Mouse (Mus musculus) midbrain, embryonic 16.5 days (tissue): ENCODE measurements around the gene Myl10. TPM values are rescaled to one million over a fixed set of nuclear protein-coding genes. Genes with fewer than 3 reads are reported as not detected.

Source experiments
- ATAC-seq: fragments of 200-750 bp; cut with Nextera tagmentation; 2 replicates; pipeline ENCODE4 v1.8.0; 2017; ENCODE audit warnings: moderate TSS enrichment
- H3K27ac ChIP-seq: fragments of 300-500 bp; sonication (generic); 2 replicates; pipeline ENCODE4 v1.5.1; 2014; ENCODE audit warnings: mild to moderate bottlenecking, low read length, mixed read lengths
- H3K27me3 ChIP-seq: fragments of 300-500 bp; sonication (generic); 2 replicates; pipeline ENCODE4 v1.6.1; 2014; ENCODE audit warnings: low read depth, low read length, mixed read lengths; ENCODE audit not compliant: control insufficient read depth, insufficient read depth
- H3K36me3 ChIP-seq: fragments of 300-500 bp; sonication (generic); 2 replicates; pipeline ENCODE4 v1.6.1; 2014; ENCODE audit warnings: mild to moderate bottlenecking, low read length, moderate library complexity, mixed read lengths; ENCODE audit not compliant: control insufficient read depth, insufficient read depth
- H3K4me1 ChIP-seq: fragments of 300-500 bp; sonication (generic); 2 replicates; pipeline ENCODE4 v1.6.1; 2014; ENCODE audit warnings: mild to moderate bottlenecking, low read length, mixed read lengths; ENCODE audit not compliant: control insufficient read depth, insufficient read depth
- H3K4me2 ChIP-seq: fragments of 300-500 bp; sonication (generic); 2 replicates; pipeline ENCODE4 v1.6.1; 2014; ENCODE audit warnings: mild to moderate bottlenecking, low read length, mixed read lengths
- H3K4me3 ChIP-seq: fragments of 300-500 bp; sonication (generic); 2 replicates; pipeline ENCODE4 v1.5.1; 2014; ENCODE audit warnings: low read depth, mild to moderate bottlenecking, low read length, moderate library complexity, mixed read lengths
- H3K9ac ChIP-seq: fragments of 300-500 bp; sonication (generic); 2 replicates; pipeline ENCODE4 v1.6.1; 2014; ENCODE audit warnings: low read depth, low read length, mixed read lengths
- H3K9me3 ChIP-seq: fragments of 300-500 bp; sonication (generic); replicated peaks from 2 replicates; pipeline ENCODE4 v1.6.1; 2014; ENCODE audit warnings: mild to moderate bottlenecking, low read length, mixed read lengths; ENCODE audit not compliant: control insufficient read depth, poor library complexity, severe bottlenecking
- WGBS: fragments of 180-500 bp; shearing (Covaris S2); extraction: QIAGEN DNeasy Blood & Tissue Kit; methylation state at CpG from one replicate; pipeline ENCODE4 v1.1.7; 2014; 5-methylcytosine and 5-hydroxymethylcytosine counted together
- polyA plus RNA-seq: library from polyadenylated mRNA; unstranded; fragments of >200 nt; fragmentation: Nextera tagmentation; extraction: Ambion mirVana; gene quantifications from 2 replicates; pipeline ENCODE4 v1.2.1, GENCODE M21; 2015

The Myl10 gene
- polyA plus RNA-seq, 1 experiment from 2014 or later = not detected

DNA sequence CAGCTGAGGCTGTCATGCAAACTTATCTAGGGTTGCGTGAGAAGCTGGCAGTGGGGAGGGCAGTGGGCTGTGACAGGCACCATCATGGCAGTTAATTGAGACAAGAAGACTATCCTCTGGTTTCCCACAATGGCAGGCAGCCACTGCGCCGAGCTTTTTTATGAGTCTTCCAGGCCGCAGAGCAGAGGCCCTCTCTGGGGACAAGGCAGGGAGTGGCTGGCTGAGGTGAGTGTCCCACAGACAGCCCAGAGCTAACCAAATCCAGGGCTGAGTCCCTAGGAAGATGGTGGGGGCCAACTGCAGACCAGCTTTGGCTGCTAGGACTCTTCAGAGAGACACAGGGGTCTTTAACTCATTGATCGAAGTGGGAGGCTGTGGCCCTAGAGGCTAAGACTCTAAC, 3.6 kb downstream of the Myl10 start:
- Histone ChIP-seq H3K4me2 (no peak overlapping the region), H3K4me1 (no peaks in the 10 kb centered on the region), H3K4me3 (no peak overlapping the region), H3K27ac (no peak overlapping the region), H3K9ac (no peak overlapping the region), H3K27me3 (no peaks in the 10 kb centered on the region), H3K36me3 (no peaks in the 10 kb centered on the region), H3K9me3 (no peaks in the 10 kb centered on the region)
- 89% methylated on average over 5 of the region's 5 CpGs for WGBS
- no peak for ATAC-seq

DNA sequence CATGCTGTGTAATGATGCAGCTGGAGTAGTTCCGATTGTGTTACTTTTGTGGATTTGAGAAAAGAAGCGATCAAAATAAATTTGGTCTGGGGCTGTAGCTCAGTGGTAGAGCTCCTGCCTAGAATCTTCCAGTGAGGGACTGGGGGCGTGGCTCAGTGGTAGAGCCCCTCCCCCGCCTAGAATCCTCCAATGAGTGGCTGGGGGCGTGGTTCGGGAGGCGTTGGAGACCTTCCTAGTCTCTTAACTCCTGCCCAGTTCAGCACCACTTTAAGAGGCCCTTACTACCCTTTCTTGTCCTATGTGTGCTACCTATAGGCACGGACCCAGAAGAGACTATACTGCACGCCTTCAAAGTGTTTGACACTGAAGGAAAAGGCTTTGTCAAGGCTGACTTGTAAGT, 4.7 kb downstream of the Myl10 start:
- Histone ChIP-seq H3K4me3 (no peak overlapping the region), H3K9me3 (no peaks in the 10 kb centered on the region), H3K27me3 (no peaks in the 10 kb centered on the region), H3K9ac (no peak overlapping the region), H3K36me3 (no peaks in the 10 kb centered on the region), H3K27ac (no peak overlapping the region), H3K4me1 (no peaks in the 10 kb centered on the region), H3K4me2 (no peak overlapping the region)
- 84% methylated on average over 9 of the region's 9 CpGs for WGBS
- ATAC-seq = no peak

DNA sequence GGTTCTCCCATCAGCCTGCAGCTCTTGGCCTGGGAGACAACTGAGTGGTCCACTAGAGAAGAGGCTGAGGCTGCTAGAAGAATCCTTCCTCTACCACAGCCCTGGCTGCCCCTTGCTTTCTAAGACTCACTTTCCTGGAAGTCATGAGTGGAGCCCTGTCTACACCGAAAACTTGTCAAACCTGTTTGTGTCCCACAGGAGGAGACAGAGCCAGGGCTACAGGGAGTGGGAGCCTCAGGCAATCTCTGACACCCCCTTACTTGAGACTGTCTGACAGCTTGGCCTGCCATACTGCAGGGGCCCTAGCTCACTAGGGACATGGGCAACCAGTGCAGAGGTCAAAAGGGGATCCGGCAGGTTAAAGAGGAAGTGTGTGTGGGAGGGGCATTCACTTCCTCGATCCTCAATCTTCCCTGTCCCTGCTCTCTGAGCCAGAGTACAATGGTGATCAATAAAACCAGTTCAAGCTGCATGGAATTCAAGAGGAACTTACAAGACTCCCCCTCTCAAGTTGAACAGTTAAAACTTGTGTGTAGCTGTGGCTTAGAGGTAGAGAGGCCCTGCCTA, 9.3 kb downstream of the Myl10 start:
- Histone ChIP-seq H3K27ac (no peak overlapping the region), H3K36me3 (no peaks in the 10 kb centered on the region), H3K9ac (no peak overlapping the region), H3K4me2 (no peak overlapping the region), H3K27me3 (no peaks in the 10 kb centered on the region), H3K9me3 (no peaks in the 10 kb centered on the region; the same call in 1 of the 2 replicates), H3K4me3 (no peak overlapping the region), H3K4me1 (no peaks in the 10 kb centered on the region)
- 90% methylated on average over 3 of the region's 3 CpGs for WGBS
- ATAC-seq = no peak

DNA sequence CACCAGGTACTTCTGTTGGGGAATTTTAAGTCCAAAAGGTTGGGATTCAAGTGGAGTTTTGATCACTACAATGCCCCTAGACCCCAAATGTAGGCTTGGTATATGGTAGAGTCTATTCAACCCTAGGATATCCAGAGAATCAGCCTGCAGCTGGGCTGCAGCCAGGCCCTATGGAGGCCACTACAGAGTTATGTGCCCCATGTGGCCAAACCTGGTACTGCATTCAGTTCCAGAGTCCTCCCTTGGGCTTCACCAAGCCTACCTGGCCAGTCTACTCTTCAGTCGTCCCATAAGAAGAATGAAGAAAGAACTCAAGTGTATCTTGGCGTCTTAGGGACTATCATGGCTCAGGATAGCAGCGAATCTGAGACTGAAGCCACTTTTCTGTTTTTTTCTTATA, 10.8 kb downstream of the Myl10 start:
- WGBS = 54% methylated on average over 3 of the region's 3 CpGs
- H3K27ac ChIP-seq = no peak overlapping the region
- H3K4me3 ChIP-seq = no peak overlapping the region
- H3K36me3 ChIP-seq = no peaks in the 10 kb centered on the region
- no peak overlapping the region for H3K4me2 ChIP-seq
- no peaks in the 10 kb centered on the region for H3K27me3 ChIP-seq
- ATAC-seq = no peak
- H3K9me3 ChIP-seq = no peaks in the 10 kb centered on the region; the same call in 1 of the 2 replicates
- H3K9ac ChIP-seq = no peak overlapping the region
- H3K4me1 ChIP-seq = no peaks in the 10 kb centered on the region

DNA sequence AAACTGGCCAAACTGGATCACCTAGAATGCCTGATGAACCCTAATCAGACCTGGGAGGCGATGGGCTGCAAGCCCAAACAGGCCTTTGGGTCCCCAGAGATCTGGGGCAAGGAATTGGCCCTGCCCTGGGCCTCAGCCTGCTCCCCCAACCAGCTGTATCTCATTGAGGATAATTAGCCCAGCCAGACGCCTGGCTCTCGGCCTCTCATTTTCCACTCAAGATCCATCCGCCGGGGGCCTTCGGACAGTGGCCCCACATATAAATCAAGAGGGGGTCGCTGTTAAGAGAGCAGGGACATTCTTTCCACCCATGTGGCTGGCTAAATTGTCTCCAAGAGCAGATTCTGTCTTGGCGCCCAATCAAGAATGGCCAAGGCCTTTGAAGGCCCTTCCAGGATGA, 11.2 kb downstream of the Myl10 start:
- no peaks in the 10 kb centered on the region for H3K4me1 ChIP-seq
- no peak overlapping the region for H3K27ac ChIP-seq
- no peaks in the 10 kb centered on the region; the same call in 1 of the 2 replicates for H3K9me3 ChIP-seq
- no peak overlapping the region for H3K4me2 ChIP-seq
- no peak for ATAC-seq
- no peaks in the 10 kb centered on the region for H3K36me3 ChIP-seq
- 86% methylated on average over 8 of the region's 8 CpGs for WGBS
- H3K4me3 ChIP-seq = no peak overlapping the region
- no peak overlapping the region for H3K9ac ChIP-seq
- H3K27me3 ChIP-seq = no peaks in the 10 kb centered on the region

DNA sequence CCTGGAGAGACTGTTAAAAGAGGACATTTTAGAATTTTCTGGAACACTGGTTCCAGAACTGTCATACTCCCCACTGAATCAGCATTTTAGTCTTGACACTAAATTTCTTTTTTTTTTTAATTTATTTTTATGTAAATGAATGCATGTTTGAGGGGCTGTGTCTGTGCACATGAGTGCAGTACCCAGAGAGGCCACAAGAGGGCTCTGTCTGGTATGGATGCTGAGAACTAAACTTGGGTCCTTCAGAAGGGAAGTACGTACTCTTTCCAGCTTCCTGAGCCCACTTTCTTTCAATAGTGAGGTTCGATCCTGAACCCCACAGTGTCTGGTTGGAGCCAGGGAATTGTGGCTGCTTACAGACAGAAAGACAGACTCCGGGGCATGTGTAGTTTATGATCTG, 12.6 kb downstream of the Myl10 start:
- H3K4me2 ChIP-seq = no peak overlapping the region
- H3K27ac ChIP-seq = no peak overlapping the region
- no peaks in the 10 kb centered on the region for H3K4me1 ChIP-seq
- no peaks in the 10 kb centered on the region for H3K36me3 ChIP-seq
- 95% methylated on average over 3 of the region's 3 CpGs for WGBS
- no peaks in the 10 kb centered on the region for H3K27me3 ChIP-seq
- no peak overlapping the region for H3K9ac ChIP-seq
- ATAC-seq = no peak
- H3K4me3 ChIP-seq = no peak overlapping the region
- no peaks in the 10 kb centered on the region; the same call in 1 of the 2 replicates for H3K9me3 ChIP-seq

DNA sequence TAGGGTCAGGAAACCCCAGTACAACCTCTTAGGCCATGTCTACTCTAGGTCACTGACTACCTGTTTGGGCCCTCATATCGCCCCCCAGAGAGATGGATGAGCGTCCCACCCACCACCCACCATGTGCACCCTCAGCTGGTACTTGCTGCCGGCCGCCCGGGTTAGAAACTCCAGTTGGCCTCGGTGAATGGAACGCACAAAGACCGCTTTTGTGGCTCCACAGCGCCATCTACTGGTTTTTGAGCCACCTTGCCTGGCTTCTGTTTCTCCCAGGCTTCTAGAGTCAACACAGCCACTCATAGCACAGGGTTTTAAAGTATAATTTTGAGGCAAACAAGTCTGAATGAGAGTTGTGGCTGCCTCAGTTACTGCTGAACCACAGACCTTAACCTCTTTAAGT, 13.9 kb downstream of the Myl10 start:
- Histone ChIP-seq H3K27me3 (no peaks in the 10 kb centered on the region), H3K4me1 (no peaks in the 10 kb centered on the region), H3K4me2 (no peak overlapping the region), H3K9me3 (no peaks in the 10 kb centered on the region; the same call in 1 of the 2 replicates), H3K9ac (no peak overlapping the region), H3K4me3 (no peak overlapping the region), H3K27ac (no peak overlapping the region), H3K36me3 (no peaks in the 10 kb centered on the region)
- no peak for ATAC-seq
- WGBS = 2% methylated on average over 9 of the region's 9 CpGs

DNA sequence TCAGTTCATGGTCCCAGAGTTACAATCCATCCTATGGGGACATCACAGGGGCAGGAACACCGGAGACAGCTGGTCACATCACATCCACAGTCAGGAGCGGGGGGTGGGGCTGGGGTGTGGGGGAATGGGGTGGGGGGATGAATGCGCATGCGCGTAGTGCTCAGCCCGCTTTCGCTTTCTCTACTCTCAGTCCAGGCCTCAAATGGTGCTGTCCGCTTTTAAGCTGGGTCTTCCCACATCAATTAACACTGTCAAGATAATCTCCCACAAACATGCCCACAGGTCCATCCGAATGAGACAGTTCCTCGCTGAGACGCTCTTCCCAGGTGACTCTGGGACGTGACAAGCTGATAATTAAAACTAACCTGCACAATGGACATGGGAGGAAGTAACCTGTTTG, 15.2 kb downstream of the Myl10 start:
- Histone ChIP-seq H3K36me3 (no peaks in the 10 kb centered on the region), H3K4me1 (no peaks in the 10 kb centered on the region), H3K4me2 (no peak overlapping the region), H3K9ac (no peak overlapping the region), H3K27ac (no peak overlapping the region), H3K4me3 (no peak overlapping the region), H3K9me3 (no peaks in the 10 kb centered on the region; the same call in 1 of the 2 replicates), H3K27me3 (no peaks in the 10 kb centered on the region)
- 72% methylated on average over 12 of the region's 12 CpGs for WGBS
- no peak for ATAC-seq

DNA sequence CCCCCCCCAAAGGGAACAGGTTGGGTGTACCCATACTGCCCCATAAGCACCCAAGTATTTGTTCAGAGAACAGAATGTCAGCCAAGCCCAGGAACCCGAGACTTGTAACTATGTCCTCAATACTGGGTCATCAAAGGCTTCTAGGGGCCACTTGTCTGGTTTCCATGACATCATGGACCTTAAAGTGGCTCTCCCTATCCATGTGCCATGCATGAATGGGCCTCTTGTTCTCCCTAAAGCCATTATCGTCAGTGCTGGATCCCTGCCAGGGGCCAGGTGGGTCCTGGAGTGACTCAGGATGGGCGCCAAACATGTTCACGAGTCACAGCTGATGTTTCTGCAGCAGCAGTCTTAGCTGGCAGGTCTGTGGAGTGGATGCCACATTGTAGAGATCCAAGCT, 17.8 kb downstream of the Myl10 start:
- no peak overlapping the region for H3K9ac ChIP-seq
- no peaks in the 10 kb centered on the region for H3K36me3 ChIP-seq
- H3K27ac ChIP-seq = no peak overlapping the region
- H3K9me3 ChIP-seq = no peaks in the 10 kb centered on the region; the same call in 1 of the 2 replicates
- no peak overlapping the region for H3K4me3 ChIP-seq
- no peak for ATAC-seq
- H3K4me2 ChIP-seq = no peak overlapping the region
- no peaks in the 10 kb centered on the region for H3K27me3 ChIP-seq
- H3K4me1 ChIP-seq = peaks cover 4% of the 10 kb centered on the region
- WGBS = 49% methylated on average over 4 of the region's 4 CpGs
